Mouse (Mus musculus): Measurements from ENCODE around the gene Tekt2. TPM values are rescaled to one million over a fixed set of nuclear protein-coding genes. Genes with fewer than 3 reads are reported as not detected.

The Tekt2 gene
- polyA plus RNA-seq, 1 experiment from 2014 or later: 26.5 TPM

DNA sequence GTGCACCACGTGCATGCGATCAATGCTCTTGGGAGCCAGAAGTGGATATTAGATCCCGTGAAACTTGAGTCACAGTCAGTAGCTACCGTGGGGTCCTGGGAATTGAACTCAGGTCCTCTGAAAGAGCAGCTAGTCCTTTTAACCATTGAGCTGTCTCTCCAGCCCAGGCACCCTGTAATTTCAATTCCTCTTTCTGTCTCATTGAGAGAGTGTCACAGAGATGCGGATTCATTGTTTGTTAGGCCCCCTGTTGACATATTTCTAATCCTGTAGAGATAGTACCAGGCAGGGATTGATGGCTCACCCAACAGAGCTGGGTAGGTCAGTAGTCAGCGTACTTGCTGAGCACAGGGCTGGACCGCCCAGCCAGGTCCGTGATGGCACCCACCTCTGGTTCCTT lies 35.2 kb downstream of the Tekt2 start:
- Histone ChIP-seq H3K4me2 (replicated peaks) (no peak overlapping the region), H3K4me1 (peaks cover 35% of the 10 kb centered on the region), H3K27me3 (peaks cover 16% of the 10 kb centered on the region), H3K36me3 (no peaks in the 10 kb centered on the region), H3K4me3 (replicated peaks) (no peak overlapping the region), H3K27ac (replicated peaks) (no peak overlapping the region), H3K9me3 (replicated peaks) (no peaks in the 10 kb centered on the region), H3K9ac (no peak overlapping the region)
- WGBS: 75% methylated on average over 8 of the region's 8 CpGs
- ATAC-seq (ENCODE audit: insufficient number of reproducible peaks, low FRiP score, low TSS enrichment, low read depth): no peak

- peaks cover 16% of the 10 kb centered on the region for H3K27me3 ChIP-seq
- H3K4me3 ChIP-seq (replicated peaks): peak overlapping the region; percentile 59
- no peak overlapping the region for H3K9ac ChIP-seq
- H3K4me1 ChIP-seq: peaks cover 35% of the 10 kb centered on the region
- WGBS: 23% methylated on average over 17 of the region's 17 CpGs
- H3K36me3 ChIP-seq: no peaks in the 10 kb centered on the region
- no peaks in the 10 kb centered on the region for H3K9me3 ChIP-seq (replicated peaks)
- H3K27ac ChIP-seq (replicated peaks): peak overlapping the region; percentile 84
- peak; percentile 55 for ATAC-seq (ENCODE audit: insufficient number of reproducible peaks, low FRiP score, low TSS enrichment, low read depth)
- H3K4me2 ChIP-seq (replicated peaks): peak overlapping the region; percentile 82
These were observed 37.3 kb downstream of the Tekt2 start for GRCm38 (mm10) chr4:126288085-126288666.

- no peak for ATAC-seq (ENCODE audit: insufficient number of reproducible peaks, low FRiP score, low TSS enrichment, low read depth)
- Histone ChIP-seq H3K4me1 (peaks cover 35% of the 10 kb centered on the region), H3K27ac (replicated peaks) (peak overlapping the region; percentile 84), H3K9ac (no peak overlapping the region; the same call in 1 of the 2 replicates), H3K9me3 (replicated peaks) (no peaks in the 10 kb centered on the region), H3K4me2 (replicated peaks) (peak overlapping the region; percentile 82), H3K4me3 (replicated peaks) (peak overlapping the region; percentile 59), H3K27me3 (peaks cover 16% of the 10 kb centered on the region), H3K36me3 (no peaks in the 10 kb centered on the region)
- 34% methylated on average over 11 of the region's 11 CpGs for WGBS
These were observed 38.0 kb downstream of the Tekt2 start for GRCm38 (mm10) chr4:126287302-126287995.

DNA sequence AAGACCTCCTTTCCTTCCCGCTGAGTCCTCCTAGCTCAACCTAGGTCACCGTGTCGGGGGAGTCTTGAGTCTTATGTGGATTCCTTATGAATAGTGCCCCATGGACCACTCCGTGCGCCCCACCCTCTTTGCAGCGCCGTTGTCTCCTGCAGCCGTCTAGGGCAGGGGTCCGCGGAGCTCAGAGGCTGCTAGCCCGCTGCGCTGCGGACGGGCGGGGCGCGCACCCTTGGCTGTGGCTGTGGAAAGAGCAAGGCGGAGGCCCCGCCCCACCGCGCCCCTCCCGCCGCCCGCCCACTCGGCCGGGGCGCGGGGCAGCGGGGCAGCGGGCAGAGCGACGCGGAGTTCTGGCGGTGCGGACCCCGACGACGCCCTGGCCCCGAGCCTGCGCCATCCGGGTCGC lies 39.0 kb downstream of the Tekt2 start, which contains the start of gene Col8a2:
Gene Col8a2 (plus strand): TSS at position 302 of the 400 bp plus-strand sequence.
- no peaks in the 10 kb centered on the region for H3K36me3 ChIP-seq
- ATAC-seq (ENCODE audit: insufficient number of reproducible peaks, low FRiP score, low TSS enrichment, low read depth): peak; percentile 56
- H3K9me3 ChIP-seq (replicated peaks): no peaks in the 10 kb centered on the region
- 3% methylated on average over 40 of the region's 42 CpGs for WGBS
- peak within 1 kb of the TSS; percentile 84 for H3K27ac ChIP-seq (replicated peaks)
- H3K4me3 ChIP-seq (replicated peaks): peak within 1 kb of the TSS; percentile 59
- peaks cover 16% of the 10 kb centered on the region for H3K27me3 ChIP-seq
- H3K4me2 ChIP-seq (replicated peaks): peak within 1 kb of the TSS; percentile 82
- peak within 1 kb of the TSS; percentile 37; the same call in 1 of the 2 replicates for H3K9ac ChIP-seq
- peaks cover 39% of the 10 kb centered on the region for H3K4me1 ChIP-seq

DNA sequence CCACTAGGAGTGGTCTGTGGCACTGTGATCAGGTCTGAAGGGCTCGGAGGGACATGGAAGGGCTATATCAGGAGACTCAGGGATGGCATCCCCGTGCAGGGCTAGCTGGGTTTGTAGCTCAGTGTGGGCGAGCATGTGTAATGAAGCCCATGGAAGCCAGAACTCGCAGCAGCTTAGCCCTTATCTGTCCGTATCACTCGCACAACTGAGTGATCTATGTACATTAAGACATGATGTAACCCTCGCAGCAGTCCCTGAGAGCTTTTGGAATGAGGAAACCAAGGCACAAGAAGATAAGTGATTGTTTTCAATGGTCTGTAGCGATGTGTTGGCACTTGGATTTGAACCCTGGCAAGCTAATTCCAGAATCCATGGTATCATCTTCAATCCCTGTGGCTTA lies 41.9 kb downstream of the Tekt2 start:
- 81% methylated on average over 8 of the region's 8 CpGs for WGBS
- H3K27ac ChIP-seq (replicated peaks): no peak overlapping the region
- H3K4me2 ChIP-seq (replicated peaks): no peak overlapping the region
- no peaks in the 10 kb centered on the region for H3K36me3 ChIP-seq
- no peak overlapping the region for H3K9ac ChIP-seq
- peaks cover 37% of the 10 kb centered on the region for H3K4me1 ChIP-seq
- H3K9me3 ChIP-seq (replicated peaks): no peaks in the 10 kb centered on the region
- no peak overlapping the region for H3K4me3 ChIP-seq (replicated peaks)
- ATAC-seq (ENCODE audit: insufficient number of reproducible peaks, low FRiP score, low TSS enrichment, low read depth): no peak
- H3K27me3 ChIP-seq: peaks cover 14% of the 10 kb centered on the region

DNA sequence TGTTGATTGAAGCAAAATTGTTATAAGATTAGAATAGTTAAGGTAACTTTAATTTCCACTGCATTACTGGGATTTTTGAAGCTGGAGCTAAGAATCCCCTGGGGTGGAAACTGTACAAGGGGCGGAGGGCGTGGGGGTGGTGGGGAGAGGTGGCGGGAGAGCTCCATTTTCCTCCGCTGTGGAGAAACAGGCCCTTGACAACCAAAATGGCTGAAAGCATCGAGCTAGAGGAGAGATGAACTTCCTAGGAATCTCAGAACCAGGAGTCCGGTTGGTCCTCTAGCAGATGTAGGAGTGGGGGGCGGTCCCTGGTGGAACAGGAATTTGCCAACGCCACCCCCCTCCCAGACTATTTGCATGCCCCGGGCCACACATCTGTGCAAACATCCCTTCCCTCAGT lies 43.8 kb downstream of the Tekt2 start:
- 38% methylated on average over 9 of the region's 9 CpGs for WGBS

GRCm38 (mm10) chr4:126278961-126279360 lies 46.5 kb downstream of the Tekt2 start:
- H3K27me3 ChIP-seq: no peaks in the 10 kb centered on the region
- 32% methylated on average over 9 of the region's 9 CpGs for WGBS
- peak overlapping the region; percentile 44 for H3K4me2 ChIP-seq (replicated peaks)
- peaks cover 17% of the 10 kb centered on the region for H3K36me3 ChIP-seq
- peaks cover 34% of the 10 kb centered on the region for H3K4me1 ChIP-seq
- no peak for ATAC-seq (ENCODE audit: insufficient number of reproducible peaks, low FRiP score, low TSS enrichment, low read depth)
- H3K9ac ChIP-seq: no peak overlapping the region
- peak overlapping the region; percentile 82 for H3K27ac ChIP-seq (replicated peaks)
- no peak overlapping the region for H3K4me3 ChIP-seq (replicated peaks)
- H3K9me3 ChIP-seq (replicated peaks): no peaks in the 10 kb centered on the region

More for the DNA sequence above, 43.8 kb downstream of the Tekt2 start:
- Histone ChIP-seq H3K4me1 (peaks cover 41% of the 10 kb centered on the region), H3K27ac (replicated peaks) (0 out of 2 replicates have a peak overlapping the region, but pooled peaks have one; percentile 1), H3K4me3 (replicated peaks) (no peak overlapping the region), H3K9ac (no peak overlapping the region), H3K9me3 (replicated peaks) (no peaks in the 10 kb centered on the region), H3K4me2 (replicated peaks) (no peak overlapping the region), H3K27me3 (peaks cover 7% of the 10 kb centered on the region), H3K36me3 (no peaks in the 10 kb centered on the region)
- ATAC-seq (ENCODE audit: insufficient number of reproducible peaks, low FRiP score, low TSS enrichment, low read depth): no peak

GRCm38 (mm10) chr4:126278565-126278915 lies 46.9 kb downstream of the Tekt2 start:
- ATAC-seq (ENCODE audit: insufficient number of reproducible peaks, low FRiP score, low TSS enrichment, low read depth): peak; percentile 85
- WGBS: 5% methylated on average over 9 of the region's 9 CpGs
- Histone ChIP-seq H3K36me3 (peaks cover 21% of the 10 kb centered on the region), H3K4me3 (replicated peaks) (no peak overlapping the region), H3K9me3 (replicated peaks) (no peaks in the 10 kb centered on the region), H3K9ac (no peak overlapping the region), H3K27me3 (no peaks in the 10 kb centered on the region), H3K4me1 (peaks cover 34% of the 10 kb centered on the region), H3K4me2 (replicated peaks) (peak overlapping the region; percentile 44), H3K27ac (replicated peaks) (peak overlapping the region; percentile 82)

DNA sequence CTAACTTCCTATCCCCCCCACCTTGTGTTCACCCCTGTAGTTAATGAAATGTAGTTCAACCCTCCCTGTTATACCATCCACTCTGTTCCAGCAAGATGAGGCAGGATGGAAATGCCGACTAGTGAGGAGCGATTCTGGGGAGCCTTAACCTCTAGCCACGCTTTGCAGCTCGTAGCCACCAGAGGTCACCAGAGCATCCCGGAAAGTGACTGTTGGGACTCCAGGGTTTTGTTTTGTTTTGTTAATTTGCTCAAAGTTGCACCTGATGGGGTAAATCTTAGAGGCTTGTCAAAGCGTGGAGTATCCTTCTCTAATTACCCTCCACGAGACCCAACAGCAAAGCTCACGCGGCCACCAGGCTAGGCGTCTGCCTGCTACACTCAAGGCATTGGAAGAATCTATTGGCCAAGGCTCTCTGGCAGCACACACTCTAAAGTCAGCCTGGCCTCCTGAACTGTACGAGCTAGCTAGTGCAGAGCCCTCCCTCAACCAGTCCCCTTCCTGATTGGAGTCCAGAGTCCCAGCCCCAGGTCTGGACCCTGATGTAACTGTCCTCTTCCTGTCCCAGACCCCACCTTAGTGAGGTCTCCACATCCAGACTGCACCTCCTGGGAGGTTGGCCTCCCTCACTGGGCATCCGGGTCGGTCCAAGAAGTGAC lies 47.5 kb downstream of the Tekt2 start:
- Histone ChIP-seq H3K4me1 (peaks cover 34% of the 10 kb centered on the region), H3K27ac (replicated peaks) (peak overlapping the region; percentile 82)
- peak; percentile 61 for ATAC-seq (ENCODE audit: insufficient number of reproducible peaks, low FRiP score, low TSS enrichment, low read depth)

GRCm38 (mm10) chr4:126275681-126276131 lies 49.8 kb downstream of the Tekt2 start:
- no peak overlapping the region for H3K4me3 ChIP-seq (replicated peaks)
- no peaks in the 10 kb centered on the region for H3K9me3 ChIP-seq (replicated peaks)
- no peak overlapping the region for H3K4me2 ChIP-seq (replicated peaks)
- no peaks in the 10 kb centered on the region for H3K27me3 ChIP-seq
- peak overlapping the region; percentile 17; the same call in 1 of the 2 replicates for H3K27ac ChIP-seq (replicated peaks)
- ATAC-seq (ENCODE audit: insufficient number of reproducible peaks, low FRiP score, low TSS enrichment, low read depth): no peak
- 75% methylated on average over 13 of the region's 13 CpGs for WGBS
- H3K9ac ChIP-seq: no peak overlapping the region
- H3K36me3 ChIP-seq: peaks cover 41% of the 10 kb centered on the region
- peaks cover 24% of the 10 kb centered on the region for H3K4me1 ChIP-seq

More for the DNA sequence above, 47.5 kb downstream of the Tekt2 start:
- H3K9ac ChIP-seq: no peak overlapping the region
- no peak overlapping the region for H3K4me3 ChIP-seq (replicated peaks)
- WGBS: 3% methylated on average over 13 of the region's 13 CpGs
- peaks cover 26% of the 10 kb centered on the region for H3K36me3 ChIP-seq
- peak overlapping the region; percentile 44 for H3K4me2 ChIP-seq (replicated peaks)
- no peaks in the 10 kb centered on the region for H3K27me3 ChIP-seq
- no peaks in the 10 kb centered on the region for H3K9me3 ChIP-seq (replicated peaks)

DNA sequence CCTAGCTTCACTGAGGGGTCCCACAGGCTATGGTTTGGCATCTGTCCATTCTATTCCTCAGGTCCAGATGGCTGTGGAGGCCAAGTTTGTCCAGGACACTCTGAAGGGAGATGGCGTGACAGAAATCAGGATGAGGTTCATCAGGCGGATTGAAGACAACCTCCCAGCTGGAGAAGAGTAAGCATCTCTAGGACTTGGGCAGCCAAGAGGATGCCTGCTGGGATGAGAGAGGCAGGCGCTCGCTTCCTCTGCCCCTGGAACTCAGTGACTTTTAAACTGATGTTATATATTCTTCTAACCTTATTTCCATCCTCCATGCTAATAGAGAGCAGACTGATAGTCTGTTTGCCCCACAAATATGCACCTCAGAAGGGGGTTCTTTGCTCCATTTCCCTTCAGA lies 50.4 kb downstream of the Tekt2 start:
- Histone ChIP-seq H3K27me3 (no peaks in the 10 kb centered on the region), H3K4me1 (peaks cover 21% of the 10 kb centered on the region), H3K4me3 (replicated peaks) (no peak overlapping the region), H3K9me3 (replicated peaks) (no peaks in the 10 kb centered on the region), H3K4me2 (replicated peaks) (no peak overlapping the region), H3K36me3 (peaks cover 45% of the 10 kb centered on the region), H3K27ac (replicated peaks) (no peak overlapping the region), H3K9ac (no peak overlapping the region)
- 92% methylated on average over 4 of the region's 4 CpGs for whole genome bisulfite sequencing
- no peak for ATAC-seq (ENCODE audit: insufficient number of reproducible peaks, low FRiP score, low TSS enrichment, low read depth)

Measured in embryonic facial prominence, embryonic 15.5 days (tissue).